Mouse (Mus musculus) kidney, postnatal 10 days (tissue): ENCODE measurements at regions not wholly inside any gene's neighbourhood (a gene's known extent, or its start where the extent isn't known, plus 50 kb on each side); places are given as distances from the start of the nearest gene placed in this dataset.
A peak's percentile ranks its signal among the peaks of the same experiment; 100 is the strongest.

Source experiments
- DNase-seq: peaks from one replicate; pipeline ENCODE4 v3.0.0; 2021; ENCODE audit warnings: mixed read lengths

GRCm38 (mm10) chr9:27557886-27558285, 161.3 kb downstream of the Spata19 start:
- no peak for DNase-seq

GRCm38 (mm10) chr9:27558286-27558685, 161.7 kb downstream of the Spata19 start:
- DNase-seq = no peak

- no peak for DNase-seq
Measured at GRCm38 (mm10) chr9:27568372-27569053, 171.9 kb downstream of the Spata19 start.

- DNase-seq = no peak
Measured at GRCm38 (mm10) chr9:27569054-27569387, 172.4 kb downstream of the Spata19 start.

GRCm38 (mm10) chr9:27617096-27617839, 173.3 kb upstream of the Opcml start:
- DNase-seq = no peak

GRCm38 (mm10) chr9:27634901-27635300, 155.7 kb upstream of the Opcml start:
- DNase-seq = no peak

GRCm38 (mm10) chr9:27640611-27641010, 150.0 kb upstream of the Opcml start:
- no peak for DNase-seq

- no peak for DNase-seq
Measured at GRCm38 (mm10) chr9:27643312-27643711, 147.3 kb upstream of the Opcml start.

- DNase-seq = no peak
Measured at GRCm38 (mm10) chr9:27643916-27644315, 146.7 kb upstream of the Opcml start.

GRCm38 (mm10) chr9:27645435-27645834, 145.1 kb upstream of the Opcml start:
- DNase-seq = no peak

- DNase-seq = no peak
Measured at GRCm38 (mm10) chr9:27646100-27646499, 144.5 kb upstream of the Opcml start.

- no peak for DNase-seq
Measured at GRCm38 (mm10) chr9:27646956-27647355, 143.6 kb upstream of the Opcml start.

- no peak for DNase-seq
Measured at GRCm38 (mm10) chr9:27658001-27658400, 132.6 kb upstream of the Opcml start.

GRCm38 (mm10) chr9:27661431-27662300, 128.9 kb upstream of the Opcml start:
- no peak for DNase-seq

- DNase-seq = no peak
Measured at GRCm38 (mm10) chr9:27663230-27663629, 127.3 kb upstream of the Opcml start.

- no peak for DNase-seq
Measured at GRCm38 (mm10) chr9:27665659-27666058, 124.9 kb upstream of the Opcml start.

- no peak for DNase-seq
Measured at GRCm38 (mm10) chr9:27670032-27670740, 120.4 kb upstream of the Opcml start.

- no peak for DNase-seq
Measured at GRCm38 (mm10) chr9:27685325-27685724, 105.2 kb upstream of the Opcml start.

- no peak for DNase-seq
Measured at GRCm38 (mm10) chr9:27691616-27692015, 99.0 kb upstream of the Opcml start.

- no peak for DNase-seq
Measured at GRCm38 (mm10) chr9:27692751-27693150, 97.8 kb upstream of the Opcml start.

GRCm38 (mm10) chr9:27694805-27695593, 95.6 kb upstream of the Opcml start:
- no peak for DNase-seq

- peak; percentile 11 for DNase-seq
Measured at GRCm38 (mm10) chr9:27701559-27701958, 89.0 kb upstream of the Opcml start.
